In genomic region chr4:86856304-86857112, GRCm38 (mm10) we compare ENCODE assay signal across 8 mouse cellular contexts. TPM values are rescaled to one million over a fixed set of nuclear protein-coding genes. Genes with fewer than 3 reads are reported as not detected.
DNase-seq lines count a peak whose midpoint lies in the region; ATAC-seq and TF ChIP-seq lines count a peak whose summit lies in the region.

No protein-coding gene starts in this region.

- no peaks in the 10 kb centered on the region for H3K27me3 ChIP-seq in embryonic facial prominence, embryonic 14.5 days (replicated peaks; ENCODE audit: control insufficient read depth, insufficient read depth, low read length)
- no peaks in the 10 kb centered on the region for H3K27me3 ChIP-seq in kidney, postnatal 0 days (ENCODE audit: insufficient read depth, low read length)
- no peaks in the 10 kb centered on the region for H3K27me3 ChIP-seq in neural tube, embryonic 15.5 days (replicated peaks)

- H3K4me2 ChIP-seq in embryonic facial prominence, embryonic 14.5 days (ENCODE audit: low read depth, low read length) = peak overlapping the region; percentile 92
- peak overlapping the region; percentile 79 for H3K4me2 ChIP-seq in kidney, postnatal 0 days (ENCODE audit: low read length)
- H3K4me2 ChIP-seq in neural tube, embryonic 15.5 days = peak overlapping the region; percentile 56

- peak; percentile 29 to 33 for DNase-seq in layer of hippocampus, adult 8-10 months (ENCODE audit: low spot score in 2 of 2)
- DNase-seq in layer of hippocampus, adult 9-11 months = no peak
- no peak for DNase-seq in ES-E14 (ENCODE audit: low read depth, low spot score)
- no peak for DNase-seq in embryonic facial prominence, embryonic 14.5 days (ENCODE audit: low spot score)
- peak; percentile 24 for DNase-seq in kidney, postnatal 0 days (ENCODE audit: low spot score)
- no peak for DNase-seq in left cerebral cortex, adult 8-10 months (ENCODE audit: low spot score in 2 of 2)
- DNase-seq in left cerebral cortex, postnatal 36 days (ENCODE audit: low spot score in 2 of 2) = no peak

- H3K4me3 ChIP-seq in ES-E14 (ENCODE audit: insufficient read depth in 1 of 2, low read depth in 1 of 2, low read length in 2 of 2, poor library complexity in 1 of 2, severe bottlenecking in 1 of 2) = peak overlapping the region; percentile 81 to 84
- peak overlapping the region; percentile 97 for H3K4me3 ChIP-seq in embryonic facial prominence, embryonic 14.5 days (ENCODE audit: low read depth, low read length)
- H3K4me3 ChIP-seq in kidney, postnatal 0 days (replicated peaks; ENCODE audit: low read depth, low read length) = peak overlapping the region; percentile 99
- H3K4me3 ChIP-seq in neural tube, embryonic 15.5 days (replicated peaks) = peak overlapping the region; percentile 85

- H3K4me1 ChIP-seq in ES-E14 (ENCODE audit: control insufficient read depth in 2 of 2, insufficient read depth in 2 of 2, low read length in 2 of 2, poor library complexity in 1 of 2) = 0 out of 4 replicates have a peak, but pooled peaks cover 0 to 2% of the 10 kb centered on the region in 2 experiments
- H3K4me1 ChIP-seq in embryonic facial prominence, embryonic 14.5 days (ENCODE audit: control insufficient read depth, insufficient read depth, low read length) = peaks cover 12% of the 10 kb centered on the region
- no peaks in the 10 kb centered on the region; the same call in 1 of the 2 replicates for H3K4me1 ChIP-seq in kidney, postnatal 0 days (replicated peaks; ENCODE audit: insufficient read depth, low read length)
- peaks cover 18% of the 10 kb centered on the region for H3K4me1 ChIP-seq in neural tube, embryonic 15.5 days

- intact Hi-C loops in left cerebral cortex, postnatal 36 days (cut with DNase I) = no loop called here

- 1% methylated on average over 32 of the region's 50 CpGs for WGBS in embryonic facial prominence, embryonic 14.5 days
- WGBS in kidney, postnatal 0 days = 1% methylated on average over 50 of the region's 50 CpGs
- 1% methylated on average over 49 of the region's 50 CpGs for WGBS in neural tube, embryonic 15.5 days

- no peak; the same call in 1 of the 2 replicates for ATAC-seq in embryonic facial prominence, embryonic 14.5 days (ENCODE audit: low read depth)
- 0 out of 2 replicates have a peak, but pooled peaks have one; percentile 1 for ATAC-seq in kidney, postnatal 0 days (replicated peaks; ENCODE audit: low FRiP score, low read depth)
- peak; percentile 15; the same call in 1 of the 2 replicates for ATAC-seq in neural tube, embryonic 15.5 days (ENCODE audit: low FRiP score)

- no peak for TF ChIP-seq CTCF in kidney, postnatal 0 days (IDR thresholded peaks at IDR 0.05; ENCODE audit: low read depth)

- H3K9ac ChIP-seq in ES-E14 (ENCODE audit: insufficient read depth, low read depth, low read length, poor library complexity, severe bottlenecking) = peak overlapping the region; percentile 97
- H3K9ac ChIP-seq in embryonic facial prominence, embryonic 14.5 days (ENCODE audit: low read depth, low read length) = peak overlapping the region; percentile 100
- peak overlapping the region; percentile 99 for H3K9ac ChIP-seq in kidney, postnatal 0 days (ENCODE audit: low read depth, low read length)
- peak overlapping the region; percentile 96 for H3K9ac ChIP-seq in neural tube, embryonic 15.5 days (replicated peaks)

- in situ Hi-C loops in ES-E14 (cut with MboI; ENCODE audit: low sequenced_read_pairs in 2 of 2, unreplicated experiment in 2 of 2) = no loop called here

- H3K36me3 ChIP-seq in ES-E14 (ENCODE audit: control insufficient read depth, insufficient read depth, low read length, poor library complexity, severe bottlenecking) = peaks cover 27% of the 10 kb centered on the region
- peaks cover 40% of the 10 kb centered on the region for H3K36me3 ChIP-seq in embryonic facial prominence, embryonic 14.5 days (ENCODE audit: control insufficient read depth, insufficient read depth, low read length)
- H3K36me3 ChIP-seq in kidney, postnatal 0 days (ENCODE audit: insufficient read depth, low read length) = peaks cover 30% of the 10 kb centered on the region
- H3K36me3 ChIP-seq in neural tube, embryonic 15.5 days = peaks cover 36% of the 10 kb centered on the region

- no peaks in the 10 kb centered on the region for H3K9me3 ChIP-seq in ES-E14 (ENCODE audit: control insufficient read depth, insufficient read depth, low read depth, low read length)
- H3K9me3 ChIP-seq in embryonic facial prominence, embryonic 14.5 days (ENCODE audit: control insufficient read depth, low read length) = no peaks in the 10 kb centered on the region
- no peaks in the 10 kb centered on the region for H3K9me3 ChIP-seq in kidney, postnatal 0 days (replicated peaks; ENCODE audit: low read length)
- no peaks in the 10 kb centered on the region for H3K9me3 ChIP-seq in neural tube, embryonic 15.5 days (replicated peaks)

- H3K27ac ChIP-seq in ES-E14 (ENCODE audit: insufficient read depth, low read depth, low read length, poor library complexity, severe bottlenecking) = peak overlapping the region; percentile 92
- H3K27ac ChIP-seq in embryonic facial prominence, embryonic 14.5 days (replicated peaks; ENCODE audit: low read depth, low read length) = peak overlapping the region; percentile 97
- H3K27ac ChIP-seq in kidney, postnatal 0 days = peak overlapping the region; percentile 98
- H3K27ac ChIP-seq in neural tube, embryonic 15.5 days (replicated peaks) = peak overlapping the region; percentile 95

TF ChIP-seq in ES-E14, 5 proteins besides CTCF, POLR2A, EP300 and RAD21:
- TF ChIP-seq MAFK (IDR thresholded peaks at IDR 0.05; ENCODE audit: insufficient read depth, low read depth, low read length) = no peak
- TF ChIP-seq CHD2 (IDR thresholded peaks at IDR 0.05; ENCODE audit: low read depth, low read length) = no peak
- TF ChIP-seq ZNF384 (IDR thresholded peaks at IDR 0.05; ENCODE audit: low read depth, low read length) = no peak
- TF ChIP-seq HCFC1 (IDR thresholded peaks at IDR 0.05; ENCODE audit: borderline replicate concordance, insufficient read depth, low read length) = no peak
- TF ChIP-seq ZC3H11A (IDR thresholded peaks at IDR 0.05; ENCODE audit: borderline replicate concordance, low read depth, low read length) = no peak
TF ChIP-seq in ES-E14: peak in this region for 0.

RNA-seq across cellular contexts. Expression of gene Rps6, which starts 0.7 kb away (rescaled TPM):
- 100 to 1,000 TPM; 398 to 518 (median 456) TPM for total RNA-seq in layer of hippocampus, adult 8-10 months (2022)
- total RNA-seq in ES-E14 (2012; rRNA removed) = 2,193 and 2,264 TPM in 2 replicates
- 827 and 832 TPM in 2 replicates for polyA plus RNA-seq in embryonic facial prominence, embryonic 14.5 days (2014; fragmentation: Nextera tagmentation; extraction: Ambion mirVana)
- polyA plus RNA-seq in kidney, postnatal 0 days (2015; fragmentation: Nextera tagmentation; extraction: Ambion mirVana) = 781 TPM in 2 replicates
- 338 and 471 TPM in 2 replicates for polyA plus RNA-seq in neural tube, embryonic 15.5 days (2015; fragmentation: Nextera tagmentation; extraction: Ambion mirVana)
- total RNA-seq in left cerebral cortex, adult 8-10 months (2022) = 100 to 1,000 TPM; 447 to 482 (median 465) TPM
- 100 to 1,000 TPM; 376 to 417 TPM for total RNA-seq in left cerebral cortex, postnatal 36 days (2021)

RNA-seq across cellular contexts. Expression of gene Acer2, which starts 17.7 kb away (rescaled TPM):
- total RNA-seq in layer of hippocampus, adult 8-10 months (2022) = 1 to 10 TPM; 5.9 to 8.1 (median 7.0) TPM
- total RNA-seq in ES-E14 (2012; rRNA removed) = 7.2 and 8.3 TPM in 2 replicates
- polyA plus RNA-seq in embryonic facial prominence, embryonic 14.5 days (2014; fragmentation: Nextera tagmentation; extraction: Ambion mirVana) = 9.4 and 14.2 TPM in 2 replicates
- polyA plus RNA-seq in kidney, postnatal 0 days (2015; fragmentation: Nextera tagmentation; extraction: Ambion mirVana) = 47.9 and 55.5 TPM in 2 replicates
- polyA plus RNA-seq in neural tube, embryonic 15.5 days (2015; fragmentation: Nextera tagmentation; extraction: Ambion mirVana) = 18.1 and 18.7 TPM in 2 replicates
- 10 to 100 TPM in 2 of 4 experiments, 1 to 10 TPM in 2; 6.5 to 11.5 (median 9.3) TPM for total RNA-seq in left cerebral cortex, adult 8-10 months (2022)
- 1 to 10 TPM; 7.2 to 8.0 TPM for total RNA-seq in left cerebral cortex, postnatal 36 days (2021)

Comparison
In these comparisons a context has a peak if more than half of its experiments do, and no peak if none do; other contexts are left out.
1. DNase-seq: peak in layer of hippocampus, adult 8-10 months (2 of 2) and kidney, postnatal 0 days (single experiment); none in layer of hippocampus, adult 9-11 months (single experiment), ES-E14 (single experiment), embryonic facial prominence, embryonic 14.5 days (single experiment), left cerebral cortex, adult 8-10 months (0 of 2) and left cerebral cortex, postnatal 36 days (0 of 2).
2. Peak in every context shown above with its lines, with median percentiles within 50 percentile points of each other: H3K27ac ChIP-seq, H3K4me3 ChIP-seq, H3K9ac ChIP-seq and H3K4me2 ChIP-seq.